Mouse (Mus musculus) hindbrain, embryonic 11.5 days (tissue): Measurements from ENCODE around the gene Tfip11. TPM values are rescaled to one million over a fixed set of nuclear protein-coding genes. Genes with fewer than 3 reads are reported as not detected.

Experiments
- ATAC-seq: fragments of 200-750 bp; cut with Nextera tagmentation; 2 replicates; pipeline ENCODE4 v1.8.0; 2017; ENCODE audit warnings: mild to moderate bottlenecking, moderate TSS enrichment, moderate library complexity; ENCODE audit not compliant: low FRiP score
- DNase-seq: peaks from one replicate; pipeline ENCODE4 v3.0.0-alpha.2; 2015; ENCODE audit warnings: low spot score
- H3K27ac ChIP-seq: fragments of 300-500 bp; sonication (generic); 2 replicates; pipeline ENCODE4 v1.5.1; 2014; ENCODE audit warnings: mild to moderate bottlenecking, low read depth, low read length
- H3K27me3 ChIP-seq: fragments of 300-500 bp; sonication (generic); 2 replicates; pipeline ENCODE4 v1.6.1; 2014; ENCODE audit warnings: mild to moderate bottlenecking, low read length, moderate library complexity, mixed read lengths; ENCODE audit not compliant: control insufficient read depth, insufficient read depth
- H3K36me3 ChIP-seq: fragments of 300-500 bp; sonication (generic); 2 replicates; pipeline ENCODE4 v1.6.1; 2014; ENCODE audit warnings: mild to moderate bottlenecking, low read length, moderate library complexity, mixed read lengths; ENCODE audit not compliant: control insufficient read depth, insufficient read depth
- H3K4me1 ChIP-seq: fragments of 300-500 bp; sonication (generic); replicated peaks from 2 replicates; pipeline ENCODE4 v1.6.1; 2014; ENCODE audit warnings: low read length, mixed read lengths; ENCODE audit not compliant: control insufficient read depth, insufficient read depth
- H3K4me2 ChIP-seq: fragments of 300-500 bp; sonication (generic); replicated peaks from 2 replicates; pipeline ENCODE4 v1.6.1; 2014; ENCODE audit warnings: mild to moderate bottlenecking, low read depth, low read length
- H3K4me3 ChIP-seq: fragments of 300-500 bp; sonication (generic); 2 replicates; pipeline ENCODE4 v1.5.1; 2014; ENCODE audit warnings: low read depth, low read length
- H3K9ac ChIP-seq: fragments of 300-500 bp; sonication (generic); 2 replicates; pipeline ENCODE4 v1.6.1; 2014; ENCODE audit warnings: low read depth, low read length
- H3K9me3 ChIP-seq: fragments of 300-500 bp; sonication (generic); 2 replicates; pipeline ENCODE4 v1.6.1; 2016; ENCODE audit warnings: low read length; ENCODE audit not compliant: control insufficient read depth
- WGBS: fragments of 180-500 bp; shearing (Covaris S2); extraction: QIAGEN DNeasy Blood & Tissue Kit; methylation state at CpG from one replicate; pipeline ENCODE4 v1.1.7; 2014; 5-methylcytosine and 5-hydroxymethylcytosine counted together
- polyA plus RNA-seq: library from polyadenylated mRNA; unstranded; fragments of >200 nt; fragmentation: Nextera tagmentation; extraction: Ambion mirVana; gene quantifications from 2 replicates; pipeline ENCODE4 v1.2.1, GENCODE M21; 2014

Tfip11 gene
- 17.6 and 22.8 TPM in 2 replicates for polyA plus RNA-seq

GRCm38 (mm10) chr5:112325546-112326445, at the start of gene Tfip11:
TSS of gene Tfip11 (plus strand) at chr5:112326358.
- H3K4me3 ChIP-seq: peak within 1 kb of the TSS; percentile 86
- no peaks in the 10 kb centered on the region for H3K9me3 ChIP-seq
- H3K9ac ChIP-seq: peak within 1 kb of the TSS; percentile 74
- H3K36me3 ChIP-seq: peaks cover 11% of the 10 kb centered on the region; the same call in 1 of the 2 replicates
- H3K27me3 ChIP-seq: no peaks in the 10 kb centered on the region
- DNase-seq (peak; percentile 98), ATAC-seq (peak; percentile 88)
- peak within 1 kb of the TSS; percentile 31; the same call in 1 of the 2 replicates for H3K27ac ChIP-seq
- H3K4me2 ChIP-seq: peak within 1 kb of the TSS; percentile 70
- 9% methylated on average over 48 of the region's 48 CpGs for WGBS
- no peaks in the 10 kb centered on the region for H3K4me1 ChIP-seq

- no peaks in the 10 kb centered on the region; the same call in 1 of the 2 replicates for H3K4me1 ChIP-seq
- WGBS: 1% methylated on average over 24 of the region's 24 CpGs
- H3K27ac ChIP-seq: 0 out of 2 replicates have a peak overlapping the region, but pooled peaks have one; percentile 36
- DNase-seq (peak; percentile 65), ATAC-seq (peak; percentile 62; the same call in 1 of the 2 replicates)
- peak overlapping the region; percentile 65 for H3K4me3 ChIP-seq
- H3K9ac ChIP-seq: peak overlapping the region; percentile 65
- H3K36me3 ChIP-seq: no peaks in the 10 kb centered on the region
- H3K27me3 ChIP-seq: 0 out of 2 replicates have a peak, but pooled peaks cover 2% of the 10 kb centered on the region
- H3K4me2 ChIP-seq: peak overlapping the region; percentile 59
- no peaks in the 10 kb centered on the region for H3K9me3 ChIP-seq
Measured at GRCm38 (mm10) chr5:112276907-112277348, 49.2 kb upstream of the Tfip11 start.

GRCm38 (mm10) chr5:112277906-112278470, 48.2 kb upstream of the Tfip11 start:
- no peaks in the 10 kb centered on the region; the same call in 1 of the 2 replicates for H3K4me1 ChIP-seq
- no peak overlapping the region for H3K27ac ChIP-seq
- no peak overlapping the region for H3K9ac ChIP-seq
- no peak for ATAC-seq
- H3K9me3 ChIP-seq: no peaks in the 10 kb centered on the region
- no peak for DNase-seq
- WGBS: 93% methylated on average over 11 of the region's 11 CpGs
- H3K4me2 ChIP-seq: no peak overlapping the region
- H3K36me3 ChIP-seq: no peaks in the 10 kb centered on the region
- no peak overlapping the region for H3K4me3 ChIP-seq
- 0 out of 2 replicates have a peak, but pooled peaks cover 2% of the 10 kb centered on the region for H3K27me3 ChIP-seq

GRCm38 (mm10) chr5:112279181-112280021, 46.8 kb upstream of the Tfip11 start:
- no peak for ATAC-seq
- Histone ChIP-seq H3K4me1 (no peaks in the 10 kb centered on the region; the same call in 1 of the 2 replicates), H3K27ac (no peak overlapping the region), H3K9ac (no peak overlapping the region), H3K9me3 (no peaks in the 10 kb centered on the region), H3K4me2 (no peak overlapping the region), H3K36me3 (no peaks in the 10 kb centered on the region), H3K27me3 (0 out of 2 replicates have a peak, but pooled peaks cover 2% of the 10 kb centered on the region), H3K4me3 (no peak overlapping the region)
- 91% methylated on average over 17 of the region's 17 CpGs for WGBS
- DNase-seq: no peak

- H3K4me3 ChIP-seq: no peak overlapping the region
- no peaks in the 10 kb centered on the region; the same call in 1 of the 2 replicates for H3K4me1 ChIP-seq
- no peak for ATAC-seq
- no peak overlapping the region for H3K4me2 ChIP-seq
- no peak for DNase-seq
- no peaks in the 10 kb centered on the region for H3K9me3 ChIP-seq
- 83% methylated on average over 7 of the region's 7 CpGs for WGBS
- H3K36me3 ChIP-seq: no peaks in the 10 kb centered on the region
- no peak overlapping the region for H3K27ac ChIP-seq
- 0 out of 2 replicates have a peak, but pooled peaks cover under 1% of the 10 kb centered on the region for H3K27me3 ChIP-seq
- H3K9ac ChIP-seq: no peak overlapping the region
Measured at GRCm38 (mm10) chr5:112280151-112280550, 46.0 kb upstream of the Tfip11 start.

- H3K27me3 ChIP-seq: no peaks in the 10 kb centered on the region
- ATAC-seq: no peak
- H3K4me1 ChIP-seq: no peaks in the 10 kb centered on the region; the same call in 1 of the 2 replicates
- H3K4me3 ChIP-seq: no peak overlapping the region
- 66% methylated on average over 15 of the region's 15 CpGs for WGBS
- H3K36me3 ChIP-seq: no peaks in the 10 kb centered on the region
- H3K9ac ChIP-seq: no peak overlapping the region
- no peaks in the 10 kb centered on the region for H3K9me3 ChIP-seq
- no peak overlapping the region for H3K4me2 ChIP-seq
- no peak for DNase-seq
- H3K27ac ChIP-seq: no peak overlapping the region
Measured at GRCm38 (mm10) chr5:112280863-112281660, 45.1 kb upstream of the Tfip11 start.

- 86% methylated on average over 4 of the region's 4 CpGs for WGBS
Measured at GRCm38 (mm10) chr5:112281676-112282075, 44.5 kb upstream of the Tfip11 start.

More at GRCm38 (mm10) chr5:112281676-112282075, 44.5 kb upstream of the Tfip11 start:
- Histone ChIP-seq H3K4me3 (no peak overlapping the region), H3K4me1 (no peaks in the 10 kb centered on the region; the same call in 1 of the 2 replicates), H3K4me2 (no peak overlapping the region), H3K9me3 (no peaks in the 10 kb centered on the region), H3K27ac (no peak overlapping the region), H3K9ac (no peak overlapping the region), H3K27me3 (no peaks in the 10 kb centered on the region), H3K36me3 (no peaks in the 10 kb centered on the region)
- ATAC-seq: no peak
- no peak for DNase-seq
